Mouse (Mus musculus) hindbrain, embryonic 10.5 days (tissue): ENCODE results near the gene Celf2. TPM values are rescaled to one million over a fixed set of nuclear protein-coding genes. Genes with fewer than 3 reads are reported as not detected.
A peak's percentile ranks its signal among the peaks of the same experiment; 100 is the strongest.

ENCODE experiments used
- DNase-seq: peaks from one replicate; pipeline ENCODE4 v3.0.0-alpha.2; 2017; ENCODE audit warnings: low spot score
- H3K27ac ChIP-seq: fragments of 300-500 bp; sonication (generic); 2 replicates; pipeline ENCODE4 v1.5.1; 2016; ENCODE audit warnings: mild to moderate bottlenecking, moderate library complexity
- H3K27me3 ChIP-seq: fragments of 300-500 bp; sonication (generic); 2 replicates; pipeline ENCODE4 v1.6.1; 2016; ENCODE audit warnings: mild to moderate bottlenecking; ENCODE audit not compliant: poor library complexity, insufficient read depth, severe bottlenecking
- H3K36me3 ChIP-seq: fragments of 300-500 bp; sonication (generic); 2 replicates; pipeline ENCODE4 v1.6.1; 2016; ENCODE audit warnings: mild to moderate bottlenecking, moderate library complexity
- H3K4me1 ChIP-seq: fragments of 300-500 bp; sonication (generic); replicated peaks from 2 replicates; pipeline ENCODE4 v1.6.1; 2016; ENCODE audit warnings: mild to moderate bottlenecking
- H3K4me3 ChIP-seq: fragments of 300-500 bp; sonication (generic); 2 replicates; pipeline ENCODE4 v1.5.1; 2016; ENCODE audit warnings: mild to moderate bottlenecking, moderate library complexity
- H3K9me3 ChIP-seq: fragments of 300-500 bp; sonication (generic); 2 replicates; pipeline ENCODE4 v1.6.1; 2016; ENCODE audit warnings: mild to moderate bottlenecking, moderate library complexity
- WGBS: fragments of 180-500 bp; shearing (Covaris S2); methylation state at CpG from one replicate; pipeline ENCODE4 v1.1.7; 2016; 5-methylcytosine and 5-hydroxymethylcytosine counted together
- polyA plus RNA-seq: library from polyadenylated mRNA; unstranded; fragments of >200 nt; fragmentation: Nextera tagmentation; extraction: Ambion mirVana; gene quantifications from 2 replicates; pipeline ENCODE4 v1.2.1, GENCODE M21; 2016

The Celf2 gene
- polyA plus RNA-seq, 1 experiment from 2014 or later, result 66.8 TPM

- no peaks in the 10 kb centered on the region for H3K27me3 ChIP-seq
- H3K27ac ChIP-seq, result no peak overlapping the region
- WGBS, result 70% methylated on average over 15 of the region's 15 CpGs
- H3K9me3 ChIP-seq, result no peaks in the 10 kb centered on the region
- peak; percentile 33 for DNase-seq
- no peak overlapping the region for H3K4me3 ChIP-seq
- 0 out of 2 replicates have a peak, but pooled peaks cover 3% of the 10 kb centered on the region for H3K4me1 ChIP-seq
- no peaks in the 10 kb centered on the region for H3K36me3 ChIP-seq
Observed at GRCm38 (mm10) chr2:6923738-6924474, 585.5 kb downstream of the Celf2 start.

GRCm38 (mm10) chr2:6915386-6915785, 594.0 kb downstream of the Celf2 start:
- no peak for DNase-seq
- H3K27me3 ChIP-seq, result no peaks in the 10 kb centered on the region
- no peak overlapping the region for H3K4me3 ChIP-seq
- 84% methylated on average over 4 of the region's 4 CpGs for WGBS
- no peak overlapping the region for H3K27ac ChIP-seq
- H3K4me1 ChIP-seq, result 0 out of 2 replicates have a peak, but pooled peaks cover 2% of the 10 kb centered on the region
- H3K36me3 ChIP-seq, result no peaks in the 10 kb centered on the region
- no peaks in the 10 kb centered on the region for H3K9me3 ChIP-seq

GRCm38 (mm10) chr2:6913315-6913714, 596.0 kb downstream of the Celf2 start:
- Histone ChIP-seq H3K9me3 (no peaks in the 10 kb centered on the region), H3K27ac (no peak overlapping the region)
- 93% methylated on average over 10 of the region's 10 CpGs for WGBS

DNA sequence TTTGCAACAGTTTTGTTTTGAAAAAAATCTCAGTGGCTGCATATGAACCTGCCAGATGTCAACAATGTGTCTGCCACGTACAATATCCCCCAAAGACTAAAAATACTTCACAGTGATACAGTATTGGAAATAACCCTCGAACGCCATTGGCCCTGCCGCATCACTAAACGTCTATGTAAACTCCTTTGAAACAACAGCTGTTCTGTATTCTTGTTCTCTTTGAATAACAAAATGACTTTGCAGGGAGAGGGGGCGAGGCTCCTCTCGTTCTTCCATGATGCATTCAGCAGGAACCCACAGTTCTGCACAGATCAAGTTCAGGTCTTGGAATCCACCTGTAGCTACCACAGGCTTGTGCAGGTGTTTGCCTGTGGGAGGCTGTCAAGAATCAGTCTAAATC, 597.4 kb downstream of the Celf2 start:
- DNase-seq, result no peak
- Histone ChIP-seq H3K4me1 (0 out of 2 replicates have a peak, but pooled peaks cover 2% of the 10 kb centered on the region), H3K4me3 (no peak overlapping the region), H3K27me3 (no peaks in the 10 kb centered on the region), H3K9me3 (no peaks in the 10 kb centered on the region), H3K27ac (no peak overlapping the region), H3K36me3 (no peaks in the 10 kb centered on the region)
- WGBS, result 71% methylated on average over 7 of the region's 7 CpGs

More at GRCm38 (mm10) chr2:6913315-6913714, 596.0 kb downstream of the Celf2 start:
- Histone ChIP-seq H3K27me3 (no peaks in the 10 kb centered on the region), H3K4me1 (0 out of 2 replicates have a peak, but pooled peaks cover 2% of the 10 kb centered on the region), H3K36me3 (no peaks in the 10 kb centered on the region), H3K4me3 (no peak overlapping the region)
- no peak for DNase-seq

- Histone ChIP-seq H3K9me3 (no peaks in the 10 kb centered on the region), H3K4me3 (no peak overlapping the region), H3K27ac (no peak overlapping the region; the same call in 1 of the 2 replicates), H3K36me3 (no peaks in the 10 kb centered on the region), H3K4me1 (0 out of 2 replicates have a peak, but pooled peaks cover 2% of the 10 kb centered on the region), H3K27me3 (no peaks in the 10 kb centered on the region)
- no peak for DNase-seq
- WGBS, result 81% methylated on average over 7 of the region's 7 CpGs
Observed at GRCm38 (mm10) chr2:6909921-6910320, 599.4 kb downstream of the Celf2 start.

- no peaks in the 10 kb centered on the region for H3K36me3 ChIP-seq
- no peaks in the 10 kb centered on the region for H3K9me3 ChIP-seq
- WGBS, result 85% methylated on average over 3 of the region's 3 CpGs
- no peak overlapping the region for H3K27ac ChIP-seq
- DNase-seq, result no peak
- H3K4me3 ChIP-seq, result no peak overlapping the region
- no peaks in the 10 kb centered on the region for H3K27me3 ChIP-seq
- H3K4me1 ChIP-seq, result peaks cover 20% of the 10 kb centered on the region
Observed at GRCm38 (mm10) chr2:6904411-6904810, 605.0 kb downstream of the Celf2 start.

DNA sequence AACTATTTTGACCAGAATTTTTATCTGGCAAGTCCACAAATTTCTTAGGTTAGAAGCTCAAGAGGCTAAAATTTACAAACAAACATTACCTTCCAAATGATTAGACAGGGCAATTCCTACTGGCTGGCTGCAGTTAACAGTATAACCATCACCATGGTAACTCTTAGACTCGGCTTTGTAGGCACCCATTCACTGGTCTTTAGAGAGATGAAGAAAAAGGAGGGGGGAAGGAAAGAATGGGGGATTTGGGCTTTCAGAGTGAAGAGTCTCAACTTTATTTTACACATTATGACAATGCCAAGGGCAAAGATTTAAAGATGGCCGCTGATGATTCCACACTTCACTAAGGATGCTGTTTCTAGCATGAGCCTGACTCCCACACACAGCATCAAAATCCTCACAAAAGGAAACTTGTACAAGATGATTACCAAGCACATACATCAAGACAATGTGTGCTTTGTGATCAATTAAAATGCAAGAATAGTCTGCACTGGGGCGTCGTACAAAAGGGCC, 606.1 kb downstream of the Celf2 start:
- H3K4me3 ChIP-seq, result no peak overlapping the region
- H3K27ac ChIP-seq, result peak overlapping the region; percentile 71
- H3K9me3 ChIP-seq, result no peaks in the 10 kb centered on the region
- H3K4me1 ChIP-seq, result peaks cover 20% of the 10 kb centered on the region
- DNase-seq, result peak; percentile 19
- no peaks in the 10 kb centered on the region for H3K36me3 ChIP-seq
- no peaks in the 10 kb centered on the region for H3K27me3 ChIP-seq
- WGBS, result 26% methylated on average over 4 of the region's 4 CpGs

- 96% methylated on average over 1 of the region's 1 CpGs for WGBS
- no peak overlapping the region for H3K27ac ChIP-seq
Observed at GRCm38 (mm10) chr2:6896896-6897295, 612.5 kb downstream of the Celf2 start.

DNA sequence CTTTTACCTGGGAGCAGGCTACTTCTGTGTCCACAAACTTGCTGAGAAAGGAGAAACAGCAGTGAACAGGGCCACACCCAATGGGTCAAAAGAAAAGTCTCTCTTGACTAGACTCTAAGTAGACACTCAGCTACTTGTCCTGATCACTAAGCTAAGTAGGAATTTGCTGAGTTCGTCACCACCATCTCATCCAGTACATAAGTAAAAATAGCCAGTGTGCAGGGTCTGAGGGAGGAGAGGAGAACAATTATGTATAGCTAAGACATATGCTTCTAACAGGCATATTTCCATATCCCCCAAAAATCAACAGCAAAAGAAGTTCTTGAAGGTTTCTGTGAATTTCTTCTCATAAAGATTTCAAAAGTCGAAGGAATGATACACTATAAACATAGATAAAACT, 615.8 kb downstream of the Celf2 start:
- H3K4me1 ChIP-seq, result no peaks in the 10 kb centered on the region
- no peak overlapping the region for H3K4me3 ChIP-seq
- 84% methylated on average over 2 of the region's 2 CpGs for WGBS

More at GRCm38 (mm10) chr2:6896896-6897295, 612.5 kb downstream of the Celf2 start:
- Histone ChIP-seq H3K4me1 (no peaks in the 10 kb centered on the region), H3K4me3 (no peak overlapping the region), H3K36me3 (no peaks in the 10 kb centered on the region), H3K9me3 (no peaks in the 10 kb centered on the region), H3K27me3 (no peaks in the 10 kb centered on the region)
- no peak for DNase-seq

DNA sequence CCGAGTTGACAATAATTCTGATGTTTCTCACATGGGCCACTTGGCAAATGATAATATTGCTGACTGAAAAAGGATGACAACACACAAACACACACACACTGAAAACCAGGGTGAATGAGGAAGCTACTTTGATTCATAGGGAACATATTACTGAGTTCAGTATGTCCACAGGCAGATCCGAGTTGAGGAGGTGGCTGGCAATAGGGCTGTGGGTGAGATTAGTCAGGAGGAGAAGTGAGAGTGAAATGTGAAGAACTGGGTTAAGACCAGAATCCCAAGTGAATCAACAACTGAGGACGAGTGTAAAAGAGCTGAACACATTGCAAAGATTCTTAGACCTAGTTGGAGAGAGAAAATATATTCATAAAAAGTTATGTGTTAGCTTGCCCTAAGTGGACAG, 616.3 kb downstream of the Celf2 start:
- no peaks in the 10 kb centered on the region for H3K4me1 ChIP-seq
- H3K9me3 ChIP-seq, result no peaks in the 10 kb centered on the region
- no peaks in the 10 kb centered on the region for H3K36me3 ChIP-seq
- H3K4me3 ChIP-seq, result no peak overlapping the region
- H3K27ac ChIP-seq, result no peak overlapping the region
- no peaks in the 10 kb centered on the region for H3K27me3 ChIP-seq
- WGBS, result 77% methylated on average over 3 of the region's 3 CpGs
- no peak for DNase-seq

More for the DNA sequence above, 615.8 kb downstream of the Celf2 start:
- Histone ChIP-seq H3K27ac (no peak overlapping the region), H3K27me3 (no peaks in the 10 kb centered on the region), H3K9me3 (no peaks in the 10 kb centered on the region), H3K36me3 (no peaks in the 10 kb centered on the region)
- DNase-seq, result no peak

GRCm38 (mm10) chr2:6884796-6885711, 624.3 kb downstream of the Celf2 start:
- H3K27me3 ChIP-seq, result no peaks in the 10 kb centered on the region
- H3K4me1 ChIP-seq, result peaks cover 52% of the 10 kb centered on the region
- H3K27ac ChIP-seq, result peak overlapping the region; percentile 93
- H3K36me3 ChIP-seq, result no peaks in the 10 kb centered on the region
- WGBS, result 19% methylated on average over 8 of the region's 8 CpGs
- DNase-seq, result peak; percentile 62
- no peaks in the 10 kb centered on the region for H3K9me3 ChIP-seq
- peak overlapping the region; percentile 59 for H3K4me3 ChIP-seq

DNA sequence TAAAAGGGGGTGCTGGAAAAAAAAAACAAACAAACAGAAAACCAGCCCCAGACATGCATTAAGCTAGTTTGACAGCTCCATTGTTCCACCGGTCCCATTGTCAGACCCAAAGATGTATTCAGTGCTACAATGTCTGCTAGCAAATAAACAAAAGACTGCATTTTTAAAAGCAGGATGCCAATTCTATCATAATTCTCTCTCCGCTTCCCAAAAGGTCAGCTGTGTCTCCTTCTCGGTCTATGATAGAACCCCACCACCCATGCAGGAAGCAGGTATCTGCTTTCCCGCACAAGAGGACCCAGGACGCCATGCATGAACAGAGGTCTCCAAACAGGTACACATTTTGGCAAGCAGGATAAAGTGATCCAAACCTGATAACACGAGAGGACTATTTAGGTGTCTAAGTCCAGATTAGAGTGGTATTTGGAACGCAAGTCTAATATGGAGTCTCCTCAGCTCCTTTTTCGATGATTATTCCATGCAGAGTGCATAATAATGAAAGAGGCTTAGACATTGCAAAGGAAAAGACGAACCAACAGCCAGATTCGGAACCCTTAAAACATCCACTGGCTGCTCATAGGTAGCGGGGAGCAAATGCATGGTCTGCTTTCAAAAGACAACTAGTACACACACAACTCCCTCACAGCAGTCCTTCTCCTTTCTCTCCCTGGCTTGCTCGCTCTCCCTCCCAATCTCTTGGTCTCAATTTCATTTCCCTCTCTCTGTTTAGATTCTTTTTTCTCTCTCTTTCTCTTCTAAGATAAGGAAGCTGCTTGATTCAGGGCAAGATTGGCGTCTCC, 625.2 kb downstream of the Celf2 start:
- DNase-seq, result peak; percentile 19
- no peaks in the 10 kb centered on the region for H3K27me3 ChIP-seq
- 33% methylated on average over 13 of the region's 13 CpGs for WGBS
- H3K4me3 ChIP-seq, result peak overlapping the region; percentile 59
- H3K9me3 ChIP-seq, result 0 out of 2 replicates have a peak, but pooled peaks cover under 1% of the 10 kb centered on the region
- H3K36me3 ChIP-seq, result no peaks in the 10 kb centered on the region
- peaks cover 52% of the 10 kb centered on the region for H3K4me1 ChIP-seq
- H3K27ac ChIP-seq, result peak overlapping the region; percentile 93
